Mouse (Mus musculus): ENCODE data around the gene Rab34. TPM values are rescaled to one million over a fixed set of nuclear protein-coding genes. Genes with fewer than 3 reads are reported as not detected.
A peak's percentile ranks its signal among the peaks of the same experiment; 100 is the strongest.

Gene Rab34
- total and polyA plus RNA-seq, 3 experiments = 8.2 to 17.2 (median 9.8) TPM

DNA sequence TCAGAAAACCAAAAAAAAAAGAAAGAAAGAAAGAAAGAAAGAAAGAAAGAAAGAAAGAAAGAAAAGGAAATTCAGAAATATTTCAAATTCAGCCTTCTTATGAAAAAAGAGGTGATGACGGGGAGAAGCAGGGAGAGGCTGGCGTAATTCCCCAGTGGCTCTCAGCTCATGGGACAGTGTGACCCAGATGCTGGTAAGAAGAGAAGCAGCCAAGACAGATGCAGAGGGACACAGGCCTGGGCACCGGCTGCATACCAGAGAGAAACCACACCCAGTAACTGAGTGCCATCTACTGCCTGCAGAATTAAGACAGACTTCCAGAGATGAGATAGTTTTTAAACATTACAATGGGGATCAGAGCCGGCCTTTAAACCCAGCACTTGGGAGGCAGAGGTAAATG lies 35.4 kb downstream of the Rab34 start:
- intact Hi-C loops (cut with DNase I) = loop anchor here (10.0 kb wide), 1 partner anchor 61 kb away; no protein-coding TSS in a partner anchor
- Histone ChIP-seq H3K4me1 (ENCODE audit: control insufficient read depth, insufficient read depth, low read length) (no peaks in the 10 kb centered on the region), H3K27me3 (ENCODE audit: control insufficient read depth, insufficient read depth, low read length) (no peaks in the 10 kb centered on the region), H3K9ac (ENCODE audit: low read depth, low read length) (no peak overlapping the region), H3K36me3 (ENCODE audit: control insufficient read depth, insufficient read depth, low read length) (no peaks in the 10 kb centered on the region; the same call in 1 of the 2 replicates), H3K4me3 (no peak overlapping the region), H3K27ac (no peak overlapping the region), H3K79me2 (replicated peaks; ENCODE audit: control insufficient read depth, insufficient read depth, low read length) (no peaks in the 10 kb centered on the region)
- WGBS = 75% methylated on average over 4 of the region's 4 CpGs
- DNase-seq = no peak
- no peak for TF ChIP-seq CTCF (IDR thresholded peaks at IDR 0.05)
- no peak for TF ChIP-seq POLR2A (IDR thresholded peaks at IDR 0.05; ENCODE audit: insufficient read depth, low read depth, low read length)
- no peak for TF ChIP-seq EP300 (IDR thresholded peaks at IDR 0.05; ENCODE audit: insufficient read depth, low read depth, low read length)

DNA sequence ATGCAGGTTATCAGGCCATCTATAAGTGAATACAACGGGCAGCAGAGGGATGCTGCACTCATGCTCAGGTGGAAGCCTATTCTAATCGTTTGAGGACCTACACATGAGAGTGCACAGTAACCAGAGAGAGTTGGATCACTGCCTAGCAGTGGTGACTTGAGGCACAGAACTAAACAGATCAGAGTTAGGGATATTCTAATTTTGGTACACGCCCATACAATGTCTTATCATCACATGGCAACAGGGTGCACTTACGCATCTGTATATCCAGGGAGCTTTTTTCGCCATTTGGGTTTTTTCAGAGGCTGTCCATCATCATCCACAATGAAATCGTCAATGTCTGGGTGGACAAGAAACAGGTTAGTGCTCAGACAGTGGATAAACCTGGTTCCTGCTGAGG lies 43.3 kb downstream of the Rab34 start:
- H3K4me1 ChIP-seq (ENCODE audit: control insufficient read depth, insufficient read depth, low read length) = no peaks in the 10 kb centered on the region; the same call in 1 of the 2 replicates
- peaks cover 5% of the 10 kb centered on the region for H3K79me2 ChIP-seq (replicated peaks; ENCODE audit: control insufficient read depth, insufficient read depth, low read length)
- 87% methylated on average over 6 of the region's 6 CpGs for WGBS
- no peaks in the 10 kb centered on the region for H3K27me3 ChIP-seq (ENCODE audit: control insufficient read depth, insufficient read depth, low read length)
- no peak overlapping the region for H3K9ac ChIP-seq (ENCODE audit: low read depth, low read length)
- no peak for DNase-seq
- intact Hi-C loops (cut with DNase I) = no loop called here
- no peak overlapping the region for H3K4me3 ChIP-seq
- no peaks in the 10 kb centered on the region; the same call in 1 of the 2 replicates for H3K36me3 ChIP-seq (ENCODE audit: control insufficient read depth, insufficient read depth, low read length)
- H3K27ac ChIP-seq = no peak overlapping the region
- TF ChIP-seq EP300 (IDR thresholded peaks at IDR 0.05; ENCODE audit: insufficient read depth, low read depth, low read length) (no peak), POLR2A (IDR thresholded peaks at IDR 0.05; ENCODE audit: insufficient read depth, low read depth, low read length) (no peak)

DNA sequence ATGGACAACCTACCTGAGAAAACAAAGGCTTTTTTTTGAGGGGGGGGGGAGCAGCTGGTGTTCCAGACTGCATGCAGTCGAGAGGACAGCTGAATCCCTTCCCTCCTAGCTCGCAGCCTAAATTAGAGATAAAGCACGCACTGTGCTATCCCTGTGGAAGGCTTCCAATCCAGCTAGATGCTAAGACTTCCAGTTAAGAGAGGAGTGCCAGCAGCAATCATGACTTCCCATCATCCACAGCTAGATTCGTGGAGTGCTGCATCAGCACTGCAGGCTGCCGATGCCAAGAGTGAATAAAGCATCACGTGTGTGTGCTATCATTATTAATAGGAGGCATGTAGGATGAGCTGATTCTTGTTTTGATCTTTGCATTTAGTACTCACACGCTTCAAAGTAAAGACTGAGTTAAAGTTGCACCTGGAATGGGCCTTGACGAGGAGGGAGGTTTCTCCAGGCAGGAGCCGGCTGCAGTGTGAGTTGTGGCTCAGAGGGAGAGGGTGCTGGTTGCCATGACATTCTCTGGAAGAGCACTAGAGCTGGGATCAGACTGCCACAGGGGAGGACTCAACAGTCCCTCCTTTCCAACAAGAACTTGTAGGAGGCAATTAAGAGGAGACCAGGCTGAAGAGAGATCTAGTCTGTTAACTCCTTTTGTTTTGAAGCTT lies 52.1 kb downstream of the Rab34 start:
- Histone ChIP-seq H3K4me1 (ENCODE audit: control insufficient read depth, insufficient read depth, low read length) (peaks cover 7% of the 10 kb centered on the region), H3K4me3 (no peak overlapping the region), H3K9ac (ENCODE audit: low read depth, low read length) (no peak overlapping the region), H3K27me3 (ENCODE audit: control insufficient read depth, insufficient read depth, low read length) (no peaks in the 10 kb centered on the region), H3K79me2 (replicated peaks; ENCODE audit: control insufficient read depth, insufficient read depth, low read length) (peaks cover 11% of the 10 kb centered on the region), H3K27ac (no peak overlapping the region; the same call in 1 of the 2 replicates), H3K36me3 (ENCODE audit: control insufficient read depth, insufficient read depth, low read length) (peaks cover 8% of the 10 kb centered on the region)
- peak in 1 of 2 experiments; percentile 28 for DNase-seq
- WGBS = 41% methylated on average over 9 of the region's 9 CpGs
- intact Hi-C loops (cut with DNase I) = no loop called here
- no peak for TF ChIP-seq CTCF (IDR thresholded peaks at IDR 0.05)
- no peak for TF ChIP-seq EP300 (IDR thresholded peaks at IDR 0.05; ENCODE audit: insufficient read depth, low read depth, low read length)
- no peak for TF ChIP-seq POLR2A (IDR thresholded peaks at IDR 0.05; ENCODE audit: insufficient read depth, low read depth, low read length)

Small RNAs within 50 kb of the gene (microRNA-seq; reads per million reads assigned to microRNA genes)
- gene Mir7653 = 0.77 to 1.1 reads per million in 2 experiments

Other genes starting within 250 kb of the Rab34 start
- gene Phf12, start 205.7 kb upstream of the Rab34 start, total RNA-seq (2021) = 10 to 100 TPM; 23.6 to 30.5 TPM
- gene Phf12, start 205.7 kb upstream of the Rab34 start, polyA plus RNA-seq (2012; rRNA removed) = 22.3 and 25.3 TPM in 2 replicates
- 1 to 10 TPM; 4.0 to 4.8 TPM for gene Dhrs13, start 156.2 kb upstream of the Rab34 start, total RNA-seq (2021)
- 3.5 and 4.7 TPM in 2 replicates for gene Dhrs13, start 156.2 kb upstream of the Rab34 start, polyA plus RNA-seq (2012; rRNA removed)
- gene Flot2, start 150.5 kb upstream of the Rab34 start, total RNA-seq (2021) = 10 to 100 TPM; 51.7 to 59.9 TPM
- gene Flot2, start 150.5 kb upstream of the Rab34 start, polyA plus RNA-seq (2012; rRNA removed) = 118 and 172 TPM in 2 replicates
- gene Eral1, start 108.0 kb upstream of the Rab34 start, total RNA-seq (2021) = 10 to 100 TPM; 25.0 to 28.2 TPM
- gene Eral1, start 108.0 kb upstream of the Rab34 start, polyA plus RNA-seq (2012; rRNA removed) = 34.9 and 42.4 TPM in 2 replicates
- gene Fam222b, start 93.8 kb upstream of the Rab34 start, total RNA-seq (2021) = 10 to 100 TPM; 10.4 to 11.4 TPM
- gene Fam222b, start 93.8 kb upstream of the Rab34 start, polyA plus RNA-seq (2012; rRNA removed) = 11.9 and 12.6 TPM in 2 replicates
- 1 to 10 TPM; 3.7 to 6.0 TPM for gene Traf4, start 22.8 kb upstream of the Rab34 start, total RNA-seq (2021)
- gene Traf4, start 22.8 kb upstream of the Rab34 start, polyA plus RNA-seq (2012; rRNA removed) = 11.2 and 13.4 TPM in 2 replicates
- gene Nek8, start 11.8 kb upstream of the Rab34 start, total RNA-seq (2021) = 1 to 10 TPM; 1.6 to 2.5 TPM
- 7.0 and 7.6 TPM in 2 replicates for gene Nek8, start 11.8 kb upstream of the Rab34 start, polyA plus RNA-seq (2012; rRNA removed)
- gene Tlcd1, start 11.7 kb upstream of the Rab34 start, total RNA-seq (2021) = 1 to 10 TPM; 5.4 to 5.7 TPM
- gene Tlcd1, start 11.7 kb upstream of the Rab34 start, polyA plus RNA-seq (2012; rRNA removed) = 15.7 and 17.3 TPM in 2 replicates
- gene Rpl23a, start 4.8 kb upstream of the Rab34 start, total RNA-seq (2021) = 100 to 1,000 TPM; 801 to 911 TPM
- gene Rpl23a, start 4.8 kb upstream of the Rab34 start, polyA plus RNA-seq (2012; rRNA removed) = 155 and 253 TPM in 2 replicates
- gene Proca1, start 5.0 kb downstream of the Rab34 start, total RNA-seq (2021) = under 1 TPM; 0.70 to 0.75 TPM
- gene Proca1, start 5.0 kb downstream of the Rab34 start, polyA plus RNA-seq (2012; rRNA removed) = 0.26 and 0.80 TPM in 2 replicates
- gene Sdf2, start 57.3 kb downstream of the Rab34 start, total RNA-seq (2021) = 10 to 100 TPM; 46.5 to 52.5 TPM
- gene Sdf2, start 57.3 kb downstream of the Rab34 start, polyA plus RNA-seq (2012; rRNA removed) = 71.9 and 91.9 TPM in 2 replicates
- gene Supt6, start 57.6 kb downstream of the Rab34 start, total RNA-seq (2021) = 10 to 100 TPM; 29.5 to 32.1 TPM
- 12.2 and 13.1 TPM in 2 replicates for gene Supt6, start 57.6 kb downstream of the Rab34 start, polyA plus RNA-seq (2012; rRNA removed)
- 100 to 1,000 TPM; 173 to 209 TPM for gene 2610507B11Rik, start 73.3 kb downstream of the Rab34 start, total RNA-seq (2021)
- 74.7 and 141 TPM in 2 replicates for gene 2610507B11Rik, start 73.3 kb downstream of the Rab34 start, polyA plus RNA-seq (2012; rRNA removed)
- under 1 TPM; 0.65 to 0.75 TPM for gene BC030499, start 102.4 kb downstream of the Rab34 start, total RNA-seq (2021)
- gene BC030499, start 102.4 kb downstream of the Rab34 start, polyA plus RNA-seq (2012; rRNA removed) = 0.37 and 0.88 TPM in 2 replicates
- under 1 TPM; 0.27 to 0.42 TPM for gene Spag5, start 113.1 kb downstream of the Rab34 start, total RNA-seq (2021)
- gene Spag5, start 113.1 kb downstream of the Rab34 start, polyA plus RNA-seq (2012; rRNA removed) = 0.64 and 0.94 TPM in 2 replicates
- gene Aldoc, start 134.5 kb downstream of the Rab34 start, total RNA-seq (2021) = under 1 TPM; 0.73 to 0.80 TPM
- 0.45 and 0.56 TPM in 2 replicates for gene Aldoc, start 134.5 kb downstream of the Rab34 start, polyA plus RNA-seq (2012; rRNA removed)
- gene Pigs, start 140.0 kb downstream of the Rab34 start, total RNA-seq (2021) = 10 to 100 TPM; 20.7 to 25.4 TPM
- gene Pigs, start 140.0 kb downstream of the Rab34 start, polyA plus RNA-seq (2012; rRNA removed) = 39.7 and 47.1 TPM in 2 replicates
- 1 to 10 TPM; 4.6 to 4.9 TPM for gene Unc119, start 155.1 kb downstream of the Rab34 start, total RNA-seq (2021)
- 16.8 and 17.8 TPM in 2 replicates for gene Unc119, start 155.1 kb downstream of the Rab34 start, polyA plus RNA-seq (2012; rRNA removed)
- not detected for gene Foxn1, start 198.1 kb downstream of the Rab34 start, total RNA-seq (2021)
- gene Foxn1, start 198.1 kb downstream of the Rab34 start, polyA plus RNA-seq (2012; rRNA removed) = not detected in 2 replicates
- gene Slc13a2, start 233.8 kb downstream of the Rab34 start, total RNA-seq (2021) = not detected
- 0.23 TPM in 1 of 2 replicates, not detected in the other for gene Slc13a2, start 233.8 kb downstream of the Rab34 start, polyA plus RNA-seq (2012; rRNA removed)